Mouse (Mus musculus) heart, postnatal 4 days (tissue): Measurements from ENCODE around the gene Ccl7. TPM values are rescaled to one million over a fixed set of nuclear protein-coding genes. Genes with fewer than 3 reads are reported as not detected.

Experiments
- DNase-seq: peaks from one replicate; pipeline ENCODE4 v3.0.0; 2021
- total RNA-seq, 2 experiments: library from RNA; stranded (reverse); gene quantifications; 2 replicates each; pipeline ENCODE4 v1.2.3; 2021

Gene Ccl7
- total RNA-seq = 1 to 10 TPM; 1.2 to 1.5 TPM

DNA sequence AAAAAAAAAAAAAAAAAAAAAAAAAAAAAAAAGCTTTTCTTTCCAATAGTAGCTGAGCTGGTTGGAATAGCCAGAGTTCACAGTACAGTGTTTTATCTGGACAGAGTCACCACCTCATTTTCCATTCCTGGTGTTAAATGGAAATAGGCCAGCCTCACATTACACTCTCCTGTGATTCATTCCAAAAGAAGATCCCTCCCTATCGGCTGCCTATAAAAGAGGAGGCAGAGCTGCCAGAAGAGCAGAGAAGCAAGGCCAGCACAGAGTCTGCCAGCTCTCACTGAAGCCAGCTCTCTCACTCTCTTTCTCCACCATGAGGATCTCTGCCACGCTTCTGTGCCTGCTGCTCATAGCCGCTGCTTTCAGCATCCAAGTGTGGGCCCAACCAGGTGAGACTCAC lies at the start of gene Ccl7:
Gene Ccl7, plus strand, starts transcription at position 242 of the 400 bp plus-strand sequence.
- DNase-seq = peak; percentile 27

DNA sequence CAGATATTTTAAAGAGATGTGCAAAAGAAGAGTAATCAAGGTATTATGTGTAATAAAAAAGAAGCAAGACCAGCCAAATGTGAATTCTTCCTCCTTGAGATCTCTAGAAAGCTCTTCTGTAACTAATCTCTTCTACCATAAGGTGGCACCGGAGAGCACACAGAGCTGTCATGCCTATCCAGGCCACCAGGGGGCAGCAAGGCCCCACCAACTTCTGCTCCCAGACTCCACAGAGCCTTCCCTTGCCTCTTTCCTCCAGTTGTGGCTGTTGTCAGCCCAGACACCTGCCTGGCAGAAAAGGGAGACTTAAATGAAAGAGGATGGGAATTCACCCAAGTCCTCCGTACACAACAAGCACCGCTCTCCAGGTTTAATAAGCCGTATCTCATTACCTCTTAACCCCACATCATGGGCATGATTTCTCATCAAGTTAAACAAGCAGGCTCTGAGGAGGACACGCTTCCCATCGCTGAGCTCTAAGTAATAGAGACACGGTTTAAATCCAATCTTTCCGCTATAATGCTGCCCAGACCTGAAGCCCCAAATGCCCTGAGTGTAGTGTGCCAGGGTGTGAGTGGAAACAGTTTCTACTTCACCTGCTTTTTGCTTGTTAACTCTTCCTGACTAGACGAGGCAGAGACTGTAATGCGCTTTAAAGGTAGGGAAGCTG lies 49.2 kb upstream of the Ccl7 start:
- peak; percentile 82 for DNase-seq

DNA sequence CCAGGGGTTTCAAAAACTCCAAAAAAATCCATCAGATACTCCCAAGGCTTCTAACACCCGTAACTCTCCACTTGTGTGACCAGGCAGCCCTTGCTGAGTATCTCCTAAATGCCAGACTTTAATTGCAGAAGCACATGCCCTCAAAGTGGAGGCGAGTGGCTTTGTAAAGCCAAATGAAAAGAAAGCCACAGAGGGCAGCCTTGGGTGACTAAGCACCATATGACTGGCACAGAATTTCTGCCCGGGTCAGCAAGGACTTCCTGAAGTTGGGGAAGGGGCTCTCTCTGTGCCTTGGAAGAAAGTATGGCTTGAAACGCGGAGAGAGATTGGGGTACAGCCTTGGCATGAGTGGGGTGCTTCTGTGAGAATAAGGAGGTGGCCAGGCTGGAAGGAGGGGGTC lies 48.4 kb upstream of the Ccl7 start:
- no peak for DNase-seq

DNA sequence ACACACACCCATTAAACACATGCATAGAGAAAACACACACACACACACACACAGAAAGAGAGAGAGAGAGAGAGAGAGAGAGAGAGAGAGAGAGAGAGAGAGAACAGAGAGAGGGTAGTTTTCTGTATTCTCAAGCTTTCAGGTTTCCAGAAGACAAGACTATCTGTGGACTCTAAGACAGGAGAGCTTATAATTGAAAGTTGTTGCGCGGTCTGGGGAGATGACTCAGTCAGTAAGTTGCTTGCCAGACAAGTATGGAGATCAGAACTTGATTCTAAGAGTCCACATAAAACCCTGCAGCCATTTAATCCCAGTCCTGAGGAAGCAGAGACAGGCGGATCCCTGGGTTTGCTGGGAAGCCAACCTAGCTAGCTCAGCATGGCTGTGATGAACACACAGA lies 46.9 kb upstream of the Ccl7 start:
- DNase-seq = no peak

DNA sequence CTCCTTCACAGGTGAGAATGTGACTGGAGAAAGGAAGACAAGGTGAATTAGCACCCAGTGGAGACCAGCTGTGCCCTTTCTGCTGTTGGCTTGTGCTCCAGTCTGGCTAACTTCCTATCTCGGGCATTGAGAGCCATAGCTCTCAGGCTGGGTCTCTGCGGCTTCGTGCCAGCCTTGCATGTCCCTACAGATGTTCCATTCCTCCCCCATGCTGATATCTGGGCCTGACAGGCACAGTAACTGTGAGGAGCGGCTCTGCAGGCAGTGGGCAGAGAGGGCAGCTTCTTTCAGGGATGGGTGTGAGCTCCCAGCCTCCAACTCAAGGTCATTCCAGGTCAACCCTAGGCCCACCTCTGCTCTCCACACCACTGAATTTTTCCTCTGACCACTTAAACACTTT lies 46.0 kb upstream of the Ccl7 start:
- no peak for DNase-seq

DNA sequence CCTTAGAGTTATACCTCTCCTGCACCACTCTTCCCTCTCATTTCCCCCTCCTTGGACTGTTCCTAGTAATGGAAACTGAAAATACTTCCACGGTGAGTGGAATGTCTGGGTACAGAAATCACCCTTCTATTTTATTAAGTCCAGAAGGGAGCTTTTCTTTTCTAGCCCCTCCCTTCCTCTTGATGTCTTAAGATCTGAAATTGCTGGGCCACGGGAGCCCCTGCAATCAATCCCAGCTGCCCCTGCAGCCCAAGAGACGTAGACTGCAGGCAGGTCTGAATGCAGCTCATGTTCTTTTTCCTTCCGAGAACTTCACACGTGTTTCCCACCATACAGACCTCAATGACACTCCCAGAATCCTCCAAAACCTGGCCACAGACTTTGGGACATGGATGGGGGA lies 44.9 kb upstream of the Ccl7 start:
- no peak for DNase-seq

DNA sequence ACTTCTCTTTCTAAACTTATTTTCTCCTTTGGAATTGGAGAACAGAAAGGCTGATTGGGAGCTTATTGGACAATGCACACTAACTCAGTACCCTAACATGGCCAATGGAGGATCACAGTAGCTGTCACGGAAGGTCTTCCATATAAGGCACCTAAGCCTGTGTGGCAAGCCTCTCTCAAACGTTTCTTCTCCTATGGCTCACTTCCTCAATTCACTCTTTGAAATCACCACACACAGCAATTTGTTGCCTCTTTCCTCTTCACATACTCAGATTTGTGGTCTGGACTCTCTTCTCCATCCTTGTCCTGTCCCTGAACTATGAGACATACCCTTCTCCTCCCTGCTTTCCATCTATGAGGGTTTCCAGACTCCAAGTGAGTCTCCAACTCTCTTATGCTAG lies 40.7 kb upstream of the Ccl7 start:
- no peak for DNase-seq

DNA sequence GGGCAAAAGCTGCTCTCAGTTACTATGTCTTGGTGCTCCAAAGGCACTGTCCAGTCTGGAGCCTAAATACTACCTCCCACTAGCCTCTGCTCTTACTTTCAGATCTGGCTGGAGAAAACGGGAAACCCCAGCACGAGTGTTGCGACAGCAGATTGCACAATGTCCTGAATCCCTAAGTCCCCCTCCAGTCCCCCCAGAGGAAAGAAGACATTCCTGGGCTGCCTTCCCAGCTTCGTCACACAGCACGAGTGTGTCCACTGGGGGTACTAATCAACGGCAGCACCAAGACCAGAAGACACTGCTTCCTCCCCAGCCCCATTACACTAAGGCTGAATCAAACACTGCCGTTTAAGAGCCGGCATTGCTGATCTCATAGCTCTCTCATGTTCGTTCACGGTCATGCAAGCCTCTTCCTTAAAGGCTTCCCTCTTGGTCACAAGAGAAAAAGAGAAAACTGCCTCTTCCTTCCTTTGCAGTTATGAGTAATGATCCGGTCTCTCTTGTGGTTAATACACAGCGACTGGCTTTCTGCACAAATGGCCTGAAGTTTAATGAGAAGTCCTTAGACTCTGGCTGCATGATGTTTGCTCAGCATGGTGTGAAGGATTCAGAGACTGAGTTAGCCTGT lies 38.6 kb upstream of the Ccl7 start:
- peak; percentile 74 for DNase-seq

DNA sequence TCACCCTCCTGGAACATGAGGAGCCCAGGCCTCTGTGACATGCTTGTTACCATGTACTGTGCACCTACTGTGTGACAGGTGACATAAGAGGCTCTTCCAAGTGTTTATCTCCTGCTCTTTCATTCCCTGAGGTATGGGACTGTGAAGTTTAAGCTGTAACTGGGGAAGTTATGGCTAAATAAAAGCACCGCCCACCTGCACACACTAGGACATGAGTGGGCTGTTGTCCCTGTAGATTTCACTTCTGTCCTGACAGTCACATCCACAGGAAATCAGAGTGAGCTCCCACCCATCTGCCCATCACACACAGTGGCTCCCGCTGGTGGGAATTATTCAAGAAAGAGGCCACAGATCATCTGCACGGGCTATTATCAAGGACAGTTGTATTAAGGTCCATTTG lies 35.4 kb upstream of the Ccl7 start:
- DNase-seq = no peak

DNA sequence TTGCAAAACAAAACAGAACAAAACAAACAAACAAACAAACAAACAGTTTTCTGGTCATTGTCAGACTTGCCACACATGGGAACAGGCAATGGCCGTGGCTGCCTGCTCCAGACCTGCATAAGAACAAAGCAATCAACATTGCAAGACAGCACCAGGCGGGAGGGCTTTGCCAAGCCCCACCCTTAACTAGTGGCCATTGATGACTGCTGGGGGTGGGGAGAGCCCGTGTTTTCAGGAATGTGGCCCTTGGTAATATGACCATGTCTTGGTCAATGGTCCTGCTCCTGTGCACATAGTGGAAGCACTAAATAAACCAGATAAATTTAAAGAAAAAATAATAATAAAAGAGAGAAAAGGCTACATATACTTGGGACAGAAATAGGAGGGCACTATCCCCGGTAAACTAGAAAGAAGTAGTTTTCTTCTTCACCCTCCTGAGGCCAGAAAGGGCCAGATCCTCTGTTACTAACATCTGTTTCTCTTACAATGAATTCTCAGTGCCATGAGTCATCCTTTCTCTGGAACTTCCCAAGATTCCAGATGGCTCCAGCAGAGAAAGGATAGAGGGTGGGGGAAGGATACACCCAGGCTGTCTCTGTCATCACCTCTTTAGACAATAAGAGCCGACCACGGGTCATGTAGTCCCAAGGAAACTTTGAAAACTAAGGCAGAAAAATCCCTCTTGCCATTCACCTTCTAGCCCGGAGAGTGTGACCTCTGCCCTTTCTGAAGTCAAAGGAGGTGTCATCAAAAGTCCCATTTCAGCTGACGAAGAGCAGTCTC lies 33.9 kb upstream of the Ccl7 start:
- peak; percentile 22 for DNase-seq

DNA sequence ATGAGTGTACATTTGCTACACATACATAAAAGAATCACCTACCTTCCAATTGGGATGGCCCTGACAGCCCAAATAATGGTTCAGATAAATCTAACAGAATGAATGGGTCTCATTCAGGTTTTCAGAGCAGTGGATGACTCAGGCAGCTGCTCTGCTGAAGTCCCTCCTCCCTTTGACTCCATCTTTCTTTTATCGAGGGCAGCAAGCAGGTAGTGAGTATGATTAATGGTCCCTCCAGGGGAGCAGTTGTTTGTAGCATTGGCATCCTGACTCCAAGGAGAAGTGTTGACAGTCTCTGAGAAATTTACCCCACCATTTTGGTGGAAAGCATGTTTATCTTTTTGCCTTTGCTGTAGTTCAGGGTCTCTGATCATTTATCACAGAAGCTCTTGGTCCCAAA lies 31.8 kb upstream of the Ccl7 start:
- no peak for DNase-seq

DNA sequence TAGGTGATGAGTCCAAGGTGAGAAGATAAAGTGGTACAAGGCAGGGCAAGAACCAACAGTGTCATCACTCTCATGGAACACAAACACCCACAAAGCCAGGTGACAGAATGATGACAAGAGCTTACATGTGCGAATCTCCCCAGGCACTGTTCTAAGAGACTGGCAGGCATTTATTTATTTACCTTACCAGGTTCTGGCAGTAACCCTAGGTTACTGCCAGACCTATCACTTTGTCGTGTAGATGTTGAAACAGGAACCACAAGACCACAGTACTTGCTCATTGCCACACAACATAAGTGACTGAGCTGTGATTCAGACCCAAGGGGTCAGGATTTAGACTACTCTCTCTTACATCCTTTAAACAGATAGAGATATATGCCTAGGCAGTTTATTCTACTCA lies 30.4 kb upstream of the Ccl7 start:
- no peak for DNase-seq

DNA sequence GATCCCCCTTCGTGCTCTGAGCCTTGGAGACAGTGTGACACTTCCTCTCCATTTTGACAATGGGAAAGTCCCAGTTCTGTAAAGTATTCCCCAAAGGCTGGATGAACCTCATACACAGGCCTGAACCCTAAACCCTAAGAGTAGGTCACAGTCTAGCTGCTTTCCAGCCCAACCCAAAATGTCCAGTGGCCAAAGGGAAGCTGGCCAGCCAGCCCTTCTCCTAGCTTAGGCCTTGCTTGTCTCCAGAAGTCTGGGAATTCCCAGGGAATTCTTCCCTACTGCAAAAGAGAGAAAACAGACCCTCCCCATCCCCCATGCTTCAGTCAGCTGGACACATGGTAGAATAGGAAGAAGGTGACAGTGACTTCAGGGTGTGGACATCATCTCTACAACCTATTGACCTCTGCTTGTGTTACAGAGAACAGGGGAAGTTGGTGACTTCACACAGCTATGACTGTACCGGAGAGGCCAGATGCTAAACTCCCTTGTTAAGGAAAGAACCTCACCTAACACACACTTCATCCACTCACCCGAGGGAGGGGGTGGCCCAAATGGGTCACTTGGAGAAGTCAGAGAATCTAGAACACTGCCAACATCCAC lies 29.2 kb upstream of the Ccl7 start:
- DNase-seq = peak; percentile 43

DNA sequence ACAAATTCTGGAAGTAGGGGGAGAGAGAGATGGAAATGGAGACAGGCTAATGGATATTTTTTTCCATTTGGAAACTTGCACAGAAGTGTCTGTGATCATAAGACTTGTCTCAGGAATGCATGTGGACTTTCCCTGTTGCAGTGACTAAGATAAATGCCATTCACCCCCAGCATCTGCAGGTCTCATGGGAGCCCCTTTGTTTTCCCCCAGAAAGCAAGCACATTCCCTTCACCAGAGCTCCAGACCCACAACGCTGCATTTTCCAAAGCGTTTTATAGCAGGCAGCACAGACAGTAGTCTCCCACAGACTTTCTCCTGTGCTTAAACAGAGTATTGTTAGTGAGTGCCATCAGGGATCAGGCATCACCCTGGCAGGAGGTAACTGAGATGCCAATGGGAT lies 26.1 kb upstream of the Ccl7 start:
- no peak for DNase-seq

DNA sequence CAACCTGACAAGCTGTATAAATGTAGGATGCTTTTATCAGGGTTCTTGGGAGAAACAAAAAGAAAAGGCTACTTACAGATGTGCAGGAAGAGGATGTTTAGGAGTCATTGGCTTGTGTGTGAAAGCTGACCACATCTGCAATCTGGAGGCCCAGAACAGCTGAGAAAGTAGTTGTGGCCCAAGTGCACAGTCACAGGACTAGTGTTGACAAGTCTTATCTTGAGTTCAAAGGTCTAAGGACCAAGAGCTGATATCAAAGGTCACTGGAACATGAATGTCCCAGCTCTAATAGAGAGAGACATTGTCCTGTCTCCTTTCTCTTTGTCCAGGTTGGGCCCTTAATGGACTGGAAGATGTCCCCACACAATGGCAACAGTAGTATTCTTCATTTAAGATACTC lies 25.7 kb upstream of the Ccl7 start:
- DNase-seq = no peak

DNA sequence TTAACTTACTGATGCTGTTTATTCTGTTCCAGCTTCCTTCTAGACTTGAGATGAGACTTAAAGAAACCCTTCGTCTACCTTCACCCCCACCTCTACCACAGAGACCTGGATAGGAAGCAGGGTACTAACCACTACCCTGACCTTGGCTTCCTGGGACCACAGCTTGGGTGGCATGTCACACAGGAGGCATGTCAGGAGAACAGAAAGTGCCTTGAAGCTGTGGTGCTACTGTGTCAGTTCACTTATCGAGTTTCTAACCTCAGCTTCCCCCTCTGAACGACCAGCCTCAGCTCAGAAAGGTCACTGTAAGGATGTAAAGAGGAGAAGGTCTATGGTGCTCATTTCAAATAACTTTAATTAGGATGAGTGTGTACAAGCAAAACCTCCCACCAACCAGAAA lies 24.1 kb upstream of the Ccl7 start:
- DNase-seq = no peak

DNA sequence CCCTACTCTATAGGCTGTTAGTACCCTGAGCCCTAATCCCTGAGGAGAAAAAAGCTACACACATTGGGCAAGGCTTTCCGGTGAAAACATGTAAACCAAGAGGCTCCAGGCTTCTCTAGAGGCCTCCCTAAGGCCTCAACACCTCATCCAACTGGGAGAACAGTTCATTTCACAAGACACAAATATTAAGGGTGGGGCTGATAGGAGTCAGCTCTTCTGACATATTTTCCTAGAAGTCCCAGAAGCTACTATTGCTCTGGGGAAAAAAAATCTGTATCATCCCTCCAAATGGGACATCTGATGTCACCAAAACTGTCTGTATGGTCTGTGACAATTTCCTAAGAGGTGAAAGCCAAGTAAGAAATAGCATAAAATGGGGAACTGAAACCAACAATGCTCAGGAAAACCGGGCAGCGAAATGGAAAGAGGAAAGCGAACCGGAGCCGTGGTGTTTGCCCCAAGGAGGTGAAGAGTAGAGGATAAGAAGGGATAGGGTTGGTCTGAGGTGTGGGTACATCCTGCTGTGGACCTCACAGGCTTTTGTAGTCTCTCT lies 22.9 kb upstream of the Ccl7 start:
- no peak for DNase-seq

DNA sequence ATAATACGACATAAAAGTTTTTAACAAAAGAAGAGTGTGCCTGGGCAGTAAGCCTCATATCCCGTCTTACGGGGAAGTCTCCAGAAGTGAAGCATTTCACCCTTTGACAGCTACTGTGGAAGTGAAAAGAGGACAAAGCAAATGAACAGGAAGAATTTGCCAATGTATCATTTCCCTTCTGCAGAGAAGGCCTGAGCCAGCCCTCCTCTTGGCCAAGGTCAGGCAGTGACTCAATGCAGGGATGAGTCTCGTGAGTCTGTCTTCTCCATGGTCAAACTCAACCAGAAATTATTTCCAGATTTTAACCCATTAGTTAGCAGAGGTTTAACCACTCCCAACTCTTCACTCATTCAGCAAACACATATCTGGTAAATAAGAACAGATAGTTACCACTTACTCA lies 21.7 kb upstream of the Ccl7 start:
- DNase-seq = no peak

DNA sequence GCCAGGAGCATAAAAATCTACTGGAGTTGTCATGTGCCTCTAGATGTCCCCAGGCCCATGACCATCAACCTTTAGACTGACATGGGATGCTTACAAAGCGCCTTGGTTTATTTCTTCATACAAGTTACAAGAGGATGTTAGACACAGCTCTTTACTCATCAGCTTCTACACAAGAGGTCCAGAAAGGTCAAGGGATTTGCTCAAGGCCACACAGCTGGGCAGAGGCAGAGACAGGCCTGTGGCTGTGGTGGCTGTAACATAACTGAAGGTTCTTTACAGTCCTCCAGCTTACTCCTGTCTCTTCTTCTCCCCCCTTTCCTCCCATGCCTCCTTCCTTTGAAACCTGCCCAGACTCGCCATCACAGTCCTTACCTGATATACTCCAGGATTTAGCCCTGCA lies 15.3 kb upstream of the Ccl7 start:
- DNase-seq = no peak

DNA sequence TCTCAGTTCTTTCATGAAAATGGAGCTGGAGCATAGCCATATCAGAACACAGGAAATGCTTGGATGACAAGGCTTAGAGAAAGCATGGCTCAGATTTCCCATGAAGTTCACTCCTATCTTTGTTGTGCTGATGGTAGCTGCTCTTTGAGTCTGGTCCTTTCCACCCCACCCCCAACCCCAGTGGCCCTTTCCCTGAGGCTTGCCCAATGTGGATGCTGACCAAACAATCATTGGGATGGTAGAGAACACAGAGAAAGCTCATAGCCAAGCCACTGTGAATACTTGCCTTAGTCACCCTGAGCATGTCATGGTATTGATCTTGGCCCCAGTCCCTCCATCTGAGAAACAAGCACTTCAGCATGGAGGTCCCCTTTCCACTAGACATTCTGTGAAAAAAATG lies 13.4 kb upstream of the Ccl7 start:
- DNase-seq = no peak

DNA sequence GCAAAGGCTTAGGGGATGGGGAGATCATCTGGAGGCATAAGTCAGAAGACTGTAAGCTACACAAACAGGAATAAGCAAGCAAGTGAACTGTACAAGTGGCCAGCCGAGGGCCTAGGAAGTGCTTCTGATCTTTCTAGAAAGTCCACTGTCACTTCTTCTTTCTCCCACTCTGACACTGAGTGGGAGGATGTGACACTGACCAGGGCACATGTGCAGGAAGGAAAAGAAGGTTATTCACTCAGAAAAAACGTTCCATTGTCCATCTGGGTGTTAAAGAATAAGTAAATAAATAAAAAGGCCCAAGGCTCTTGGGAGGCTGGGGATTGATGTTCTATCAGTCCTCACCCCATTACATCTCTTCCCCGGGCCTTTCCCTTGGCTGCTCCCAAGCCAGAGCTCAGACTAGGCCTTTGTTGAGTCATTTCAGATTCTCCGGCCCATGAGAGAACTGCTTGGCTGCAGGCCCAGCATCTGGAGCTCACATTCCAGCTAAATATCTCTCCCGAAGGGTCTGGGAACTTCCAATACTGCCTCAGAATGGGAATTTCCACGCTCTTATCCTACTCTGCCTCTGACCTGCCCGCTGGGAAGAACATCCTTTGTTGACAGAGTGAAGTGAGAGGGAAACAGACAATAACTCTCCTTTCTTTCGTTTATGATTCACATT lies 12.7 kb upstream of the Ccl7 start:
- peak; percentile 82 for DNase-seq

DNA sequence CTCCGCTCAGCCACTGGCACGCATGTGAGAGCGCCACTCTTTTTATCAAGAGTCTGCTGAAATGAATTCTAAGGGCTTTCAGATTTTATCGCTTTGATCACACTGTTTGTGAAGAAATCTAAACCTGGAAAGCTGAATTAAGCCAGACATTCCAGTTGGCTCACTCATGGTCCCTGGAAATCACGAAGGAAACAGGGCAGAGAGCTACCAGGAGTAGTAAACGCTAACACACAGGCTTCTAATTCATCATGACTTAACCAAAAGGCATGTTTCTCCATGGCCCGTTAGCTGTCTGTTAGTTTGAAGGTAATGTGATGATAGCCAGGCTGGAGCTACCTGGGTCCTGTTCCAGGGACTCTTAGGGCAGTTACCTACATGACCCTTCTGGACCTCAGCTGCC lies 11.1 kb upstream of the Ccl7 start:
- DNase-seq = no peak

DNA sequence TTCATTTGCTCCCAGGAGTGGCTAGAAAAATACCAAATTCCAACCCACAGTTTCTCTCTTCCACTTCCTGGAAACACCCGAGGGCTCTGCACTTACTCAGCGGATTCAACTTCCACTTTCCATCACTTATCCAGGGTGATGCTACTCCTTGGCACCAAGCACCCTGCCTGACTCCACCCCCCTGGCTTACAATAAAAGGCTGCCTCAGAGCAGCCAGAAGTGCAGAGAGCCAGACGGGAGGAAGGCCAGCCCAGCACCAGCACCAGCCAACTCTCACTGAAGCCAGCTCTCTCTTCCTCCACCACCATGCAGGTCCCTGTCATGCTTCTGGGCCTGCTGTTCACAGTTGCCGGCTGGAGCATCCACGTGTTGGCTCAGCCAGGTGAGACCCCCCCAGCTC lies 10.2 kb upstream of the Ccl7 start, which contains the start of gene Ccl2:
Gene Ccl2, plus strand, starts transcription at position 216 of the 400 bp plus-strand sequence.
- DNase-seq = peak; percentile 75
